Mouse (Mus musculus) hindbrain, embryonic 11.5 days (tissue): Measurements from ENCODE around the gene Bmp5. TPM values are rescaled to one million over a fixed set of nuclear protein-coding genes. Genes with fewer than 3 reads are reported as not detected.

Experiments used
- ATAC-seq: fragments of 200-750 bp; cut with Nextera tagmentation; 2 replicates; pipeline ENCODE4 v1.8.0; 2017; ENCODE audit warnings: mild to moderate bottlenecking, moderate TSS enrichment, moderate library complexity; ENCODE audit not compliant: low FRiP score
- DNase-seq: peaks from one replicate; pipeline ENCODE4 v3.0.0-alpha.2; 2015; ENCODE audit warnings: low spot score
- H3K27ac ChIP-seq: fragments of 300-500 bp; sonication (generic); 2 replicates; pipeline ENCODE4 v1.5.1; 2014; ENCODE audit warnings: mild to moderate bottlenecking, low read depth, low read length
- H3K27me3 ChIP-seq: fragments of 300-500 bp; sonication (generic); 2 replicates; pipeline ENCODE4 v1.6.1; 2014; ENCODE audit warnings: mild to moderate bottlenecking, low read length, moderate library complexity, mixed read lengths; ENCODE audit not compliant: control insufficient read depth, insufficient read depth
- H3K36me3 ChIP-seq: fragments of 300-500 bp; sonication (generic); 2 replicates; pipeline ENCODE4 v1.6.1; 2014; ENCODE audit warnings: mild to moderate bottlenecking, low read length, moderate library complexity, mixed read lengths; ENCODE audit not compliant: control insufficient read depth, insufficient read depth
- H3K4me1 ChIP-seq: fragments of 300-500 bp; sonication (generic); replicated peaks from 2 replicates; pipeline ENCODE4 v1.6.1; 2014; ENCODE audit warnings: low read length, mixed read lengths; ENCODE audit not compliant: control insufficient read depth, insufficient read depth
- H3K4me2 ChIP-seq: fragments of 300-500 bp; sonication (generic); replicated peaks from 2 replicates; pipeline ENCODE4 v1.6.1; 2014; ENCODE audit warnings: mild to moderate bottlenecking, low read depth, low read length
- H3K4me3 ChIP-seq: fragments of 300-500 bp; sonication (generic); 2 replicates; pipeline ENCODE4 v1.5.1; 2014; ENCODE audit warnings: low read depth, low read length
- H3K9ac ChIP-seq: fragments of 300-500 bp; sonication (generic); 2 replicates; pipeline ENCODE4 v1.6.1; 2014; ENCODE audit warnings: low read depth, low read length
- H3K9me3 ChIP-seq: fragments of 300-500 bp; sonication (generic); 2 replicates; pipeline ENCODE4 v1.6.1; 2016; ENCODE audit warnings: low read length; ENCODE audit not compliant: control insufficient read depth
- WGBS: fragments of 180-500 bp; shearing (Covaris S2); extraction: QIAGEN DNeasy Blood & Tissue Kit; methylation state at CpG from one replicate; pipeline ENCODE4 v1.1.7; 2014; 5-methylcytosine and 5-hydroxymethylcytosine counted together
- polyA plus RNA-seq: library from polyadenylated mRNA; unstranded; fragments of >200 nt; fragmentation: Nextera tagmentation; extraction: Ambion mirVana; gene quantifications from 2 replicates; pipeline ENCODE4 v1.2.1, GENCODE M21; 2014

Bmp5 gene
- polyA plus RNA-seq, 1 experiment from 2014 or later: 5.1 TPM

GRCm38 (mm10) chr9:75905497-75905896 is 130.3 kb downstream of the Bmp5 start:
- DNase-seq: peak; percentile 31
- no peak overlapping the region for H3K9ac ChIP-seq
- 56% methylated on average over 2 of the region's 2 CpGs for whole genome bisulfite sequencing
- ATAC-seq: no peak
- H3K4me2 ChIP-seq: no peak overlapping the region
- H3K4me3 ChIP-seq: no peak overlapping the region
- no peaks in the 10 kb centered on the region for H3K9me3 ChIP-seq
- no peaks in the 10 kb centered on the region for H3K36me3 ChIP-seq
- H3K27ac ChIP-seq: no peak overlapping the region
- no peaks in the 10 kb centered on the region for H3K27me3 ChIP-seq
- no peaks in the 10 kb centered on the region for H3K4me1 ChIP-seq

GRCm38 (mm10) chr9:75910112-75910799 is 135.1 kb downstream of the Bmp5 start:
- Histone ChIP-seq H3K27me3 (no peaks in the 10 kb centered on the region), H3K27ac (no peak overlapping the region), H3K4me1 (no peaks in the 10 kb centered on the region), H3K4me2 (no peak overlapping the region), H3K9me3 (no peaks in the 10 kb centered on the region), H3K36me3 (no peaks in the 10 kb centered on the region), H3K4me3 (no peak overlapping the region), H3K9ac (no peak overlapping the region)
- ATAC-seq (no peak), DNase-seq (no peak)
- WGBS: 41% methylated on average over 7 of the region's 7 CpGs

- Histone ChIP-seq H3K9ac (no peak overlapping the region), H3K9me3 (no peaks in the 10 kb centered on the region), H3K4me3 (no peak overlapping the region), H3K4me2 (no peak overlapping the region), H3K27me3 (no peaks in the 10 kb centered on the region), H3K36me3 (no peaks in the 10 kb centered on the region), H3K4me1 (no peaks in the 10 kb centered on the region), H3K27ac (no peak overlapping the region)
- ATAC-seq (no peak), DNase-seq (no peak)
- WGBS: 68% methylated on average over 7 of the region's 7 CpGs
These were observed 136.4 kb downstream of the Bmp5 start for GRCm38 (mm10) chr9:75911542-75911941.

GRCm38 (mm10) chr9:75916027-75916426 is 140.9 kb downstream of the Bmp5 start:
- Histone ChIP-seq H3K27ac (no peak overlapping the region), H3K9ac (no peak overlapping the region), H3K27me3 (no peaks in the 10 kb centered on the region), H3K4me3 (no peak overlapping the region), H3K9me3 (no peaks in the 10 kb centered on the region), H3K4me2 (no peak overlapping the region), H3K36me3 (no peaks in the 10 kb centered on the region), H3K4me1 (no peaks in the 10 kb centered on the region)
- no peak for ATAC-seq
- DNase-seq: peak; percentile 20
- WGBS: 51% methylated on average over 2 of the region's 2 CpGs

- ATAC-seq (no peak), DNase-seq (no peak)
- no peak overlapping the region for H3K27ac ChIP-seq
- H3K9me3 ChIP-seq: no peaks in the 10 kb centered on the region
- H3K4me1 ChIP-seq: no peaks in the 10 kb centered on the region
- no peak overlapping the region for H3K4me2 ChIP-seq
- no peak overlapping the region for H3K9ac ChIP-seq
- WGBS: 62% methylated on average over 11 of the region's 11 CpGs
- no peaks in the 10 kb centered on the region for H3K27me3 ChIP-seq
- no peaks in the 10 kb centered on the region for H3K36me3 ChIP-seq
- H3K4me3 ChIP-seq: no peak overlapping the region
These were observed 152.2 kb downstream of the Bmp5 start for GRCm38 (mm10) chr9:75927196-75927880.

- Histone ChIP-seq H3K27me3 (no peaks in the 10 kb centered on the region), H3K9me3 (no peaks in the 10 kb centered on the region), H3K27ac (no peak overlapping the region), H3K9ac (no peak overlapping the region), H3K36me3 (no peaks in the 10 kb centered on the region), H3K4me2 (no peak overlapping the region), H3K4me3 (no peak overlapping the region), H3K4me1 (no peaks in the 10 kb centered on the region)
- DNase-seq (no peak), ATAC-seq (no peak)
- 82% methylated on average over 5 of the region's 5 CpGs for WGBS
These were observed 152.9 kb downstream of the Bmp5 start for GRCm38 (mm10) chr9:75928068-75928467.

GRCm38 (mm10) chr9:75944663-75945062 is 169.5 kb downstream of the Bmp5 start:
- no peaks in the 10 kb centered on the region for H3K4me1 ChIP-seq
- H3K9me3 ChIP-seq: no peaks in the 10 kb centered on the region
- H3K9ac ChIP-seq: no peak overlapping the region
- H3K27me3 ChIP-seq: no peaks in the 10 kb centered on the region
- H3K4me3 ChIP-seq: no peak overlapping the region
- H3K27ac ChIP-seq: no peak overlapping the region
- ATAC-seq (no peak), DNase-seq (no peak)
- WGBS: 88% methylated on average over 3 of the region's 3 CpGs
- no peaks in the 10 kb centered on the region for H3K36me3 ChIP-seq
- H3K4me2 ChIP-seq: no peak overlapping the region
